Mouse (Mus musculus) common myeloid progenitor, adult 5-6 weeks (primary cell): ENCODE data around the gene Pde9a. TPM values are rescaled to one million over a fixed set of nuclear protein-coding genes. Genes with fewer than 3 reads are reported as not detected.

ENCODE experiments used
- ATAC-seq: replicated peaks from 2 replicates; pipeline ENCODE4 v1.8.0; 2016; ENCODE audit warnings: low read depth, mild to moderate bottlenecking, moderate TSS enrichment, inconsistent platforms; ENCODE audit not compliant: poor library complexity, severe bottlenecking
- total RNA-seq: library from RNA; stranded (forward); fragments of 200-1000, 187-1606 nt; gene quantifications from 2 replicates; pipeline ENCODE4 v1.2.3, GENCODE M21; 2017

The Pde9a gene
- total RNA-seq, 1 experiment from 2014 or later = not detected

DNA sequence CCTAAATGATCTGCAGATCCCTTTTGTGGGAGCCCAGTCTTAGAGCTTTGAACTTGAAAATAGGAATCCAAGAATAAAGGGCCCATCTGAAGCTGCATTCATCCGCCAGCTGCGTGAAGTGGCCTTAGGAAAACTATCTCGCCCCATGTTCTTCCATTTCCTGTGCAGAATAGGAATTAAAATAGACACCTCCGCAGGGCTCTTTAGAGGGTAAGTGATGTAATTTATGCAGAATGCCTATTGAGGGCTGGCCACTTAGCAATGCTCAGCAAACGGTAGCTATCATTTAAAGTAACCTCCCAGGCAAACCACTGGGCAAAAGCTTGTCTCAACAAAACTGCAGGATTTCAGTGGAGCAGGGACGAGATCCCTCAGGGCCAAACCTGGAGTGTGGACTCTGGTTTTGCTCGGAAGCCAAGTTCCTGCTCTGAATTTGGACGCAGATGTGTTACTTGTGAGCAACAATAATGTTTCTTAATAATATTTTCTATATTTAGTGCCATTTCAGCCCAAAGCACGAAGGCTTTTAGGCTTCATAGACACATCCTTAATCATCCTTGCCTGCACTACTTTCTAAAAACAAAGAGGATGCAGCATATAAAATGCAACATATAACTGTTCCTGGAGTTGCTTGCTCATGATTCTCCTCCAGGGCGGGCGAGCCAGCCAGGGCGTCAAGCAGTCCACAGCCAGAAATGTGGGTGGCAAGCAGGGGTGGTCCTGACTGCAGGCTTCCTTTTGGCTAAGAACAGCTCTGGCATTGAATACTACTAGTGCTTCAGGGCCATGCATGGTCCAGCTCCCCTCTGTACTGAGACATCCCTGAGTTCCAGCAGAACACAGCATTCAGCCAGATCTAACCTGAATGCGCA is 40.1 kb downstream of the Pde9a start:
- ATAC-seq = no peak

DNA sequence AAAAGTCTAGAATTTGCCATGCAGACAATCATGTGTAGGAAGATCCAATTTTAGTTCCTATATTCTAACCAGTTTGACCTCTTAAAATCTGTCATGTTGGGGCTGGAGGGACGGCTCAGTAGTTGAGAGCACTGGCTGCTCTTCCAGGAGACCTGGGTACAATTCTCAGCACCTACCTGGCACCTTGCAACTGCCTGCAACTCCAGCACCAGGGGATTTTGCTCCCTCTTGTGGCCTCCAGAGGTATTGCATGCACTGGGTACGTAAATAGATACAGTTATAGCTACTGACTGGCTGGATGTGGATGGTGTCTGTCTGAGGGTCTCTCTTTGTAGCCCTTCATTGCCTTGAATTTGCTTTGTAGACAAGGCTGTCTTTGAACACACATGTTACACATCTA is 43.4 kb downstream of the Pde9a start:
- no peak for ATAC-seq

DNA sequence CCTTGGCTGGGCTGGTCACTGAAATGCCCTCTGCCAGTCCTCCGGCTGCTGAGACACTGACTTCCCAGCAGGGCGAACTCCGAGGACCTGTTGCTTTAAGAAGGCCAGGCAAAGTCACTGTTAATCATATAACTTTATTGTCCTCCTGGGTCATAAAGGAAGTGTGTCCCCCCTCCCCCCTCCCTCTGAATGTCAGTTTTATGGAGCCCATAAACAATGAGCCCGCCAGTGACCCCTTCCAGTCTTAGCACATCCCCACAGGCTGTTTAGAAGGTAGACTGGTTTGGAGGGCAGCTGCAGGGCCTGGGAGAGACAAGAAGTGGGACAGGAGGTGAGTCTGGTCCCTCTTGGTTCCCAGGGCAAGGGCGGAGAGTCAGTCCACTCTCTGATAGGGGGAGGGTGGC is 46.9 kb downstream of the Pde9a start:
- no peak for ATAC-seq

DNA sequence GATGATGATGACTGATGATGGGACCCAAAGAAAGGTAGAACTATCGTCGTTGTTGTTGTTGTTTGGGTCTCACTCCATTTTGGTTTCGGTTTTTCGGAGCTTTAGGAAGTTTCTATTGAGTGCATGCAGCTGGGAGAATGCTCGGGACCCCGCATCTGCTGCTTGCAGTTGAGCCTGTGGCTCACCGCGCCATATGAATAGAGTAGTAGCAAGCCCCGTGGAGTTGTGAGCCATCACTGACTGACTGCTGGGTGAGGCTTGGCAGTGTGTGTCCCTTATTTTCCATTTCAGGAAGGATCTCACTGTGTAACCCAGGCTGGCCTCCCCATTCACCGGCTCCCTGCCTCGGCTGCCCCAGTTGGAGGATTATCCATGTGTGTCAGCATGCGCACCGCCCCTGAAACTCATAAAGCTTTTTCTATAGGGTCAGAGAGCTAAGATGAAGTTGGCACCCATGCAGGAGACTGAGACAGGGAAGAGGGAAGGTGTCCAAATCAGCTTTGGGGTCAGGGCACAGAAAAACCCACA is 47.5 kb downstream of the Pde9a start:
- no peak for ATAC-seq

DNA sequence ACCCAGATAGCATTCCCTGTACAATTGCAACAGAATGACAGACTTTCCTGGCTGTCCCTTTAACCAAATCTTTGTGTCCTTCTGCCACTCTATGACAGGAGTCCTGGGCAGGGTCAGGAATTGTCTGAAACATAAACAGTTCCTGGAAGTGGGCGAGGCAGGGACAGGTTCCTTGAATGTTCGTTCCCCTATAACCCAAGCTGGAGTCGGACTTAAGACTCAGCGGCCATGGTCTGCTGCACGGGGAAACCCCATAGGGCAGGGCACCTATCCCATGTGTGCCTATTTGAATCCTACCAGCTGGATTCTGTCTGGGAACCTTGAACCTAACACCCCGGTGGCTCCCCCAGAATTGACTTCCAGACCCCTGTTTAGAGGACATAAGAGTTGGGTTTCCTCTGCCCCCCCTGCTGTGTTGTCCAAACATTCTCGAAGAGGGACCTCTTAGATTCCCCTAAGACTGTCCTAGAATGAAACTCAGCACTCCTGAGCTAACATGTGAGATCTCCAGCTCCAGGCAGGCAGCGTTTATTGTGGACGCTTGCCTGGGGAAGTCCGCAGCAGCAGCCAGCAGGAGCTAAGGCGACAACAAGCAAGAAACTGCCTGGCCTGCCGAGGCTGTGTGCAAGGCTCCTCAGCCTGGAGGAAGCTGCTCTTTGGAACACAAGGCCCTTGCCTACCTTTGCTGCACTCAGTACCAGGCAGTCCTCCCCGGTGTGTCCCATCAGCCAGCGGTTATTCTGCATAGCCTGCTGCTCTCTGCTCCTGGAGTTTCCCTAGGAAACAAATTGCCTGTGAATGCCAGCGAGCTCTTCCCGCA is 48.2 kb downstream of the Pde9a start:
- no peak for ATAC-seq

DNA sequence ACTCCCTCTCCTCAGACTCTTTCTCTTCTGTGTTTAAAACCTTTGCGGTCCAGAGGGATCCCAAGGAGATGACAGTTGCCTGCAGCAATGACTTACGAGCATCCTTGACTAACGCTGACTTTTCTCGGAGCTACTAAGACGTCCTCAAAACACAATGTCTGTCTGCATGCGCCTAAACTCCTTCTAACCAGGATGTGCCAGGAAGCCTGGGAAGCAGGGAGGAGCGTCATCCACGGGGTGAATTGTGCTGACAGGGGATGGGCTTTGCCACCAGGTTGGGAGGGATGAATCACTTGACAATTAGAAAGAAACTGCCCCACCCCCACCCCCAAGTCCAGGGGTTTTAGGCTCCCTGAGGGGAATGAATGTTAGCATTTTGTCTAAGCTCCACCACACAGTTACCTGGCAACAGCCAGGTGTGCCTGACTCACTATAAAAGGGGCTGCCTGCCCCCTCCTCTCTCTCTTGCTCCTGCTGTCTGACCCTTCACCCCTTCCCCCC is 48.9 kb downstream of the Pde9a start:
- no peak for ATAC-seq

DNA sequence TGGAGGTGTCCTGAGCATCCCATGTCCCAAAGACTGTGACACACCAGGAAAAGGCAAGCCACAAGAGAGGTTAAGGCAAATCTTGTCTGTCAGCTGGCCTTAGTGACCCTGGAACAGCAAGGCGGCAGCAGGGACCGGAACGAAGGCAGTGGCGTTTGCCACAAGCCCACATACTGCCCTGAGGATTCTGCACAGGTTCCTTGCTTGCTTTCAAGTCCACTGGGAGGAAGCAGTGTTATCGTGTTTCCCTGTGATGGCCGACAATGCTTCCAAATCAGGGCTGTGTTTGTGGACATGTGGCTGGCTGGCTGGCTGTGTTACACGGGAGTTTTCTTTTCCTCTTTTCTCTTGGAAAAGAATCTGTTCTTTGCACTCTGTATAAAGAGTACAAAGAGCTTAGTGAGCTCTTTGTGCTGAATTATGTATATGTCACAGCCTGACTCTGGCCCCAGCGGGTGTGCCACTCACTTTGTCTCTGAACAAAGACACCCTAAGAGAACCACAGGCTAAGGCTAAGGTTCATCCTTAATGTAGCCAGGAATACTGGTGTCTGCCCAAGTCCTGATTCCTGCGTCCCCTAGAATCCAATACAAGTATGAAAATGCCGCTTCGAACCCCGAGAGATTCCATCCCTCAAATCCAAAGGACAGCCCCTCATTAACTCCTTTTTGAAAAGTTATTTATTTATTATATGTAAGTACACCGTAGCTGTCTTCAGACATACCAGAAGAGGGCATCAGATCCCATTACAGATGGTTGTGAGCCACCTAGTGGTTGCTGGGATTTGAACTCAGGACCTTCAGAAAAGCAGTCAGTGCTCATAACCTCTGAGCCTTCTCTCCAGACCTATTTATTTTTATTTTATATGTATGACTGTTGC is 50.2 kb downstream of the Pde9a start:
- no peak for ATAC-seq

DNA sequence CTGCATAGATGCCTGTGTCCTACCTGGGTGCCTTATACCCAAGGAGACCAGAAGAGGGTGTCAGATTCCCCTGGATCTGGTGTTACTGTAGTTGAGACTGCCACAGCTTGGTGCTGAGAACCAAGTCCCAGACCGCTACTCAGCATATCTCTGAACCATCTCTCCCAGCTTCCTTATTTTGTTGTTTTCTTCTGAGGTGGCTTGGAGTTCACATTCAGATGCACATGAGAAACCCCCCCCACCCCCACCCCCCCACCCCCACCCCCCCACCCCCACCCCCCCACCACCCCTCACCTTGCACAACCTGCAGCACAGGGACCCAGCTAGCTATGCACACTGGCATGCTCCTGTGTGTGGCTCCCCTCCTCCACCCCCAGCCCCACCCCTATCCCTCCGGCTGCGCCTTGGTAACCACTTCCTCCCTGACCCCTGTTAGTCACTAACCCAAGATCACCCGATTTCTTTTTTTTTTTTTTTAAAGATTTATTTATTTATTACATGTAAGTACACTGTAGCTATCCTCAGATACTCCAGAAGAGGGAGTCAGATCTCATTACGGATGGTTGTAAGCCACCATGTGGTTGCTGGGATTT is 50.9 kb downstream of the Pde9a start:
- ATAC-seq = peak; percentile 84

DNA sequence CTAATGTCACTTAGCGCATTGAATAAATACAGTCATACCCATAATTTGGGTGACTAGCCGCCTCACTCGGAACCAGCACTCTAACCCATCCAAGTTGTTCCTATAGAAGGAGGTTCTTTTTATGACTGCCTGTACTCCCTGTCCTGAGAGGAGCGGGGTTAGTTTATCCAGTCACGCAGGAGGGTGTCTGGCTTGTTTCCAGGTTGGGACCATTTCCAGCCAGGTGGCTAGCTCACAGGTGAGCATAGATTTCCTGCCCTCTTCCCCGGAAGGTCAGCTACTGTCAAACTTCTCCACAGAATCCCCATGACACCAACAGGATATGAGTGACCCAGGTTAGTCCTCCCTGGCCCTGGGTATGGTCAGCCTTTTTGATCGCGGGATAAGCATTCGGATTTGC is 51.5 kb downstream of the Pde9a start:
- ATAC-seq = no peak

DNA sequence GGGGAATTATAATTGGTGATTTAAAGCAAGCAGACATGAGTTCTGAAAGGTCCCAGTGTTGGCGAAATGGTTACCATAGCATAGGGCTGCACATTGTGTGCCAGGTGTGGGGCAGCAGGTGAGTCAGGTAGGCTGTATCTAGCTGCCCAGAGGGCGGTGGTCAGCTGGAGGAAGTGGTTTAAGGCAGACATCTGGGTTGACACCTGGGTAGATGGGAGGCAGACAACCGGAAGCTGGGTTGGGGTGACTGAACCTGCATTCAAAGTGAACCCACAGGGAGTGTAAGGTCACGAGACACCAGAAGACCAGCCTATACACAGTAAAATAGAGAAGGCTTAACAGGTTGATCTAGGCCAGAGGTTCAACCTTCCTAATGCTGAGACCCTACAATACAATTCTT is 54.0 kb downstream of the Pde9a start:
- no peak for ATAC-seq

DNA sequence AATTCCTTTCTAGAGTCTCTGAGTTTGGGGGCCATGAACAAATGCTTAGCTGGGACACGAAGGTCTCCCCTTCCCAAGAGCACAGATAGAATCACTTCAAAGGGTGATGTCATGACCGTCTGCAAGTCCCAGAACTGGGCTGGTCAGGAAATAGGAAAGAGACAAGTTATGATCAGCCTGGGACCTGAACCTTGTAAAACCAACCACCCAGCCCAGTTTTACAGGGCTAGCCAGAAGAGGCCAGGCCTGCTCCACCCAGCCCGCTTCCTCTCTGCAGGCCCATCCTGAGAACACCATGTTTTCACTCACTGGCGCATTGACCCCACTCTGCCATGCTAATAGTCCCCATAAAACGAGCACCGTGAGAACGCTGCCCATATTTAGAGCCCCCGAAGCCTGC is 56.5 kb downstream of the Pde9a start:
- ATAC-seq = no peak

DNA sequence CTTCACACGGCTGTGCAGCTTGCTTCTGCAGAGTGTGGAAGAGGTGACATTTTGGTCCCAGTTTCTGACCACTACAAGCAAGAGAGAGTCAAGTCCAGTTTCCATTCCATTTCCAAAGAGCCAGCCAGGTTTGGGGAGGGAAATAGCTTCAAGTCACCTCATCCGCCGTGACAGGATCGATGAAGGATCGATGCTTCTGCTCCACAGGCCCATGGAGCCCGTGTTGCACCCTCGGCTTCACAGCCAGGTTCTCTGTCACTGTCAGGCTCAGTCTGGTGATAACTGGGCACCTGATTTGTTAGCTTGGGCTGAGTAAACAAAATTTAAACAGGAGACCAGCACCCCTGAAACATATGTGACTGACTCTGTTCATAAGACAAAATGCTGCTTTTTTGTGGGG is 58.2 kb downstream of the Pde9a start:
- ATAC-seq = no peak

DNA sequence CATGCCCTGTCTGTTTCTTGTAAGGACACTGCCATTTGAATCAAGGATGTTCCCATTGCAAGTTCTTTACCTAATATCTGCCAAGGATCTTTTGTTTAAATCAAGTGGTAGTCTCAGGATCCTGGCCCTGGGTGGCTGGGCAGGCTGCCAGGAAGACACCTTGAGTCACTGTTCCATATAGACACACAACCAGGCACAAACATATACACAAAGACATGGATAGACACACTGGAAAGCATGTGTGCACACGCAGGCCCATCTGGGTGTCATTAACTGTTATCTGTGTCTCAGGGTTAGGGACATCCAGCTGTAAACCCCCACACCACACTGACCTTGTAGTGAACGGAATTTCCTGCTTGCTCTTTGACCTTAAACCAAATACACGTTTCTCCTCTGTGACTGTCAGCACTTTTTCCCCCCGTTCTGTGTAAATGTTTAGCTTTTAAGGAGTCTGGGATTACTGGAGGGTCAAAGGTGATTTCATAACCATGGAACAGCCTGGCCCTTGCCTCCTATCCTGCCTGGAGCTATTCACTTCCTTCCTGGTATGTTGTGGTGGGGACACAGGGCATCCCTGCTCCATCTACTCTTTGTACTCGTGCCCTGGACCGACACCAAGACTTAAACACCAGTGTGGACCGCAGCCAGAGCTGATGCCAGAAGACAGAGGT is 59.2 kb downstream of the Pde9a start:
- ATAC-seq = no peak

DNA sequence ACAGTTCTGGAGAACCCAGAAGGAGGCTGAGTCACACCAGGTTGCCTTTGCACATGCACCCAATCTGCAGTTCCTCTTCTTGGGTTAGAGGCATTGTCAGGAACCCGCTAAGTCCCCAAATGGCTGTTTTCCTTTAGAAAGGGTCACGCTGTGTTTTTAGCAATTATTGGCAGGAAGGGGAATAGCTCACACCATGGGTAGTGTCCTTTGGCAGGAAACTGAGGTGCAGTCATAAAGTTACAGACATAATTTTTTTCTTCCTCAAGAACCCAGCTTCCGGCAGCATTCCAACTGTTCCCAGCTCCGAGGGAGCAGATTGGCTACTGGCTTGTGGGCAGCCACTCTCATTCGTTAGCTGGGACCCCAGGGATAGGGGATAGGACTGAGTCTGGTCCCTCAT is 61.8 kb downstream of the Pde9a start:
- ATAC-seq = no peak

DNA sequence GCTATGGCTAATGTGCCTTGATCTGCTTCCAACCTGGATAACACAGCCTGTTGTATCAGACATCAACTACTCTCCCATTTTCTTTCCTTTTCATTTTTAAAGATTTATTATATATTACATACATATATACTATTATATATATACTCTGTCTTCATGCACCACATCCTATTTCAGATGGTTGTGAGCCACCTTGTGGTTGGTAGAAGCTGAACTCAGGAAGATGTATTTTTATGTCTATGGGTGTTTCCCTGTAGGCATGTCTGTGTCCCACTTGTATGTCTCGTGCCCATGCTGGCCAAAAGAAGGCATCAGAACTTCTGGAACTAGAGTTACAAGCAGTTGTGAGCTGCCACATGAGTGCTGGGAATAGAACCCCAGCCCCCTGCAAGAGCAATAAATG is 62.5 kb downstream of the Pde9a start:
- ATAC-seq = no peak

DNA sequence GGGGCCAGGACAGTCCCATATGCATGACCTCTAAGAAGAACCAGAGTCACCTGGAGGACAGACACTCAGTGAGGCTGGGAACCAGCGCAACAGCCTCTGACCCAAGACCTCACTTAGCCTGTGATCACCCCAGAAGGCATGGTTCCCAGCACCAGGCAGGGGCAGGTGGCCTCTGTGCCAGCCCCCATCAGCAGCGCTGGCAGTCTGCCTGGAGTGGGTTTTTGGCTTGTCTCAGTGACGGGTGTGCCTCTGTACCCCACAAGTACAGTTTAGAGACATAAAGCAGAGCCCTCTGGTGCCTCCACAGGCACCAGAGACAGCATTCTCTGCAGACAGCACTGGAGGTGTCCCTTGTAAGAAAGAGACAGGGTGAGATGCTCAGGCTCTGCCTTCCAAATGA is 64.2 kb downstream of the Pde9a start:
- ATAC-seq = no peak

DNA sequence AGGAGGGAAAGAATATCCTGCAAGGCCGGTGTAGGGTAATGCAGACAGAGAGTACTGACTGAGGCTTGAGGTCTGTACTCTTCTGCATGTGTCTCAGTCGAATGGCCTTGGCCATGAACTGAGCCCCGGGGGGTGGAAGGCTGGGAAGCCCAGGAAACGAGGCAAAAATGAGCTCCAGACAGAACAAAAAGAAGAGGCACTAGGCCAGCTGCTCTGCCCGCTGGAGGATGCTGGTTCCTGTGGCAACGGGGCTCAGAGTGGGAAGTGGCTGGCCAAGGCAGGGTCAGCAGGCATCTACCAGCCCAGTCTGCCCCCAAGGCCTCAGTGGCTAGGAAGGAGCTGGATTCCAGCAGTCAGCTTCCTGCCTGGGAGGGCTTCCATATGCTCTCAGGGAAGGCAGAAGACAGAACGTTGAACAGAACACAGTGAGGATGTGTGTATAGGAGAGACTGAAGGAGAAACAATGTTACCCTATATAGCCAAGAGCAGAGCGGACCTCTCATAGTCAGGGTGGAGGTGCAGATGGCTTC is 65.2 kb downstream of the Pde9a start:
- no peak for ATAC-seq

DNA sequence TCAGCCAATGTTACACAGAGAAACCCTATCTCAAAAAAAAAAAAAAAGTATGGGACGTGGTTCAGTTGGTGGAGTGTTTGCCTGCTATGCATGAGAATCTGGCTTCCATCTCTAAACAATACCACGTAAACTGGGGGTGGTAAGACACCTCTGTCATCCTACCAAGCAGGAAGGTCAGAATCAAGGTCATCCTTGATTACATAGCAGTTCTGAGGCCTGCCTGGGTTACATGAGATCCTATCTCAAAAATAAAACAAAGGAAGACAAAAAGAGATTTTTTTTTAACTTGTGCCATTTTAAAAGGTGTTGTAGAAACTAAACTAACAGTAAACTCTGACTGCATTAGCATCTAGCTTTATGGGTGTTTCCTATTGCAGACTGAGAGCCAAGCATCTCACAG is 66.8 kb downstream of the Pde9a start:
- ATAC-seq = no peak

DNA sequence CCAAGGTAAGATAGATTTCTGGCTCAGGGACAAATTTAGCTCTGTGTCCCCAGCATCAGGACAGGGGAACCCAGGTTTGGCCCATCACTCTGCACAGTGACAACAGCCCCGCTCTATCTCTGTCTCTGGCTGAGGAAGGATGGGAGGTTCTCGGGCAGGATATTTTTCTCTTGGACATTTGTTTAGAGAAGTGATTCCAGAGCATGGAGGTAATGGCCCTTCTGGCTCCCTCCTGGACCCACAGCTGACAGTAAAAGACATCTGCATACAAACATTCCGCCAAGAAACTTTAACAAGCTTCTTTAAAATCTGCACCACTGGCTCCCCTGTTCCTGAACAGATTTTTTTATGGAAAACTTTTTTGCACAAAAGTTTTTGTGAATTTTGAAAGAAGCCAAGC is 67.5 kb downstream of the Pde9a start:
- ATAC-seq = no peak
